Mouse (Mus musculus): ENCODE measurements around the gene Ccdc154.

DNA sequence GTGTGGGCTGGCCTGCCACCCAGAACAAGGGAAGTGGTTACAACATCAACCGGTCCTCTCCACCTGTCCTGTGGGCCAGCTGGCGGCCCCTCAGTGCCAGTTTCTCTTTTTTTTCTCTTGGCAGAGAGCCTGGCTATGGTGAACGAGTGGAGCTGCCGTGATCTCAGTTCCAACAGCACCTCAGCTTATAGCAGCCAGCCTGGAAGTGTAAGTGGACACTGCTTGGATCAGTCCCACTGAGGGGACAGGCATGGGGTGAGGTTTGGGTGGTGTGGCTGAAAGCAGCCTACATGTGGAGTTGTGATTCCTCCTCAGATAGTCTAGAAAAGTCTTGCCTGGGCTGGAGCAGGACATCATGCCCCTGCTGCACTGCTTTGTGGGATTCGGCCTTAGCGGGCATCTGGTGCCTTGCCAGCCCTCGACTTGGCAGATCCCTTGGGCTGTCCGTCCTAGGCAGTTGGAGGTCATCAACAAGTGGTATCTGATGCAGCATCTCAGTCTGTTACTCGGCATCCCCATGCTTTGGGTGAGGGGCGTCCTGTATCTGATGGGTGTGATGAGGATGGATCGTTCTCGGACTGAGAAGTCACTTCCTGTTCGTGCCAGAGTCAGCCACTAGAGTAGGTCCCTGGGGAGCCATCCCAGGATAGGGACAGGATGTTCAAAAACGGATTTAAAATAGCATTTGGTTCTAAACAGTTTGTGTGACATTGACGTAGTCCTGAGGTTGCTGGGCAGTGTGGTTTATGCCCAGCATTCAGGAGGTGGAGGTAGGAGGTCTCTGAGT is 48.6 kb downstream of the Ccdc154 start:
- TF ChIP-seq CTCF (IDR thresholded peaks at IDR 0.05; ENCODE audit: control insufficient read depth, insufficient read depth, insufficient replicate concordance, low read depth, low read length) (no peak), POLR2A (IDR thresholded peaks at IDR 0.05; ENCODE audit: control insufficient read depth, low read depth, low read length) (no peak)

Data from testis, adult 2 months (tissue).